Mouse (Mus musculus): ENCODE data around the gene Pnkd. TPM values are rescaled to one million over a fixed set of nuclear protein-coding genes. Genes with fewer than 3 reads are reported as not detected.
A peak's percentile ranks its signal among the peaks of the same experiment; 100 is the strongest.

Pnkd gene
- polyA plus RNA-seq, 1 experiment from 2014 or later = 156 TPM

GRCm38 (mm10) chr1:74290141-74290540 lies 5.4 kb downstream of the Pnkd start:
- no peak for ATAC-seq (ENCODE audit: low FRiP score)
- no peak overlapping the region for H3K9ac ChIP-seq (replicated peaks)
- no peak overlapping the region for H3K4me2 ChIP-seq
- no peaks in the 10 kb centered on the region for H3K27me3 ChIP-seq (replicated peaks)
- H3K9me3 ChIP-seq (replicated peaks) = no peaks in the 10 kb centered on the region
- 87% methylated on average over 5 of the region's 5 CpGs for WGBS
- H3K4me1 ChIP-seq = peaks cover 57% of the 10 kb centered on the region
- H3K27ac ChIP-seq (replicated peaks) = no peak overlapping the region
- H3K36me3 ChIP-seq = peaks cover 31% of the 10 kb centered on the region
- no peak overlapping the region for H3K4me3 ChIP-seq (replicated peaks)

- H3K27me3 ChIP-seq (replicated peaks) = no peaks in the 10 kb centered on the region
- H3K27ac ChIP-seq (replicated peaks) = no peak overlapping the region
- H3K9me3 ChIP-seq (replicated peaks) = no peaks in the 10 kb centered on the region
- H3K9ac ChIP-seq (replicated peaks) = no peak overlapping the region
- peaks cover 33% of the 10 kb centered on the region for H3K36me3 ChIP-seq
- ATAC-seq (ENCODE audit: low FRiP score) = no peak
- no peak overlapping the region for H3K4me3 ChIP-seq (replicated peaks)
- peaks cover 62% of the 10 kb centered on the region for H3K4me1 ChIP-seq
- 87% methylated on average over 11 of the region's 11 CpGs for WGBS
- H3K4me2 ChIP-seq = no peak overlapping the region
These were observed 7.7 kb downstream of the Pnkd start for GRCm38 (mm10) chr1:74292331-74293020.

GRCm38 (mm10) chr1:74293306-74293960 lies 8.7 kb downstream of the Pnkd start:
- no peak overlapping the region for H3K4me3 ChIP-seq (replicated peaks)
- H3K4me2 ChIP-seq = no peak overlapping the region
- no peak overlapping the region for H3K27ac ChIP-seq (replicated peaks)
- H3K9ac ChIP-seq (replicated peaks) = no peak overlapping the region
- ATAC-seq (ENCODE audit: low FRiP score) = no peak
- H3K4me1 ChIP-seq = peaks cover 62% of the 10 kb centered on the region
- peaks cover 33% of the 10 kb centered on the region for H3K36me3 ChIP-seq
- no peaks in the 10 kb centered on the region for H3K27me3 ChIP-seq (replicated peaks)
- 89% methylated on average over 8 of the region's 8 CpGs for WGBS
- H3K9me3 ChIP-seq (replicated peaks) = no peaks in the 10 kb centered on the region

- Histone ChIP-seq H3K4me1 (peaks cover 58% of the 10 kb centered on the region), H3K9ac (replicated peaks) (no peak overlapping the region), H3K36me3 (peaks cover 30% of the 10 kb centered on the region), H3K27ac (replicated peaks) (no peak overlapping the region), H3K4me3 (replicated peaks) (no peak overlapping the region), H3K27me3 (replicated peaks) (no peaks in the 10 kb centered on the region), H3K4me2 (no peak overlapping the region), H3K9me3 (replicated peaks) (no peaks in the 10 kb centered on the region)
- WGBS = 95% methylated on average over 3 of the region's 3 CpGs
- ATAC-seq (ENCODE audit: low FRiP score) = no peak
These were observed 9.4 kb downstream of the Pnkd start for GRCm38 (mm10) chr1:74294090-74294643.

- ATAC-seq (ENCODE audit: low FRiP score) = peak; percentile 1; the same call in 1 of the 2 replicates
- Histone ChIP-seq H3K4me3 (replicated peaks) (no peak overlapping the region), H3K9me3 (replicated peaks) (no peaks in the 10 kb centered on the region), H3K27me3 (replicated peaks) (no peaks in the 10 kb centered on the region), H3K27ac (replicated peaks) (peak overlapping the region; percentile 83), H3K4me1 (peaks cover 57% of the 10 kb centered on the region), H3K36me3 (peaks cover 24% of the 10 kb centered on the region), H3K4me2 (peak overlapping the region; percentile 35), H3K9ac (replicated peaks) (no peak overlapping the region)
- WGBS = 94% methylated on average over 6 of the region's 6 CpGs
These were observed 10.2 kb downstream of the Pnkd start for GRCm38 (mm10) chr1:74294733-74295455.

- H3K9ac ChIP-seq (replicated peaks) = peak overlapping the region; percentile 20; the same call in 1 of the 2 replicates
- peak; percentile 88 for ATAC-seq (ENCODE audit: low FRiP score)
These were observed 10.9 kb downstream of the Pnkd start for GRCm38 (mm10) chr1:74295456-74296171.

GRCm38 (mm10) chr1:74296477-74296876 lies 11.7 kb downstream of the Pnkd start:
- no peak for ATAC-seq (ENCODE audit: low FRiP score)
- Histone ChIP-seq H3K4me2 (no peak overlapping the region), H3K9me3 (replicated peaks) (no peaks in the 10 kb centered on the region), H3K4me1 (peaks cover 48% of the 10 kb centered on the region), H3K27ac (replicated peaks) (peak overlapping the region; percentile 83), H3K4me3 (replicated peaks) (no peak overlapping the region), H3K9ac (replicated peaks) (0 out of 2 replicates have a peak overlapping the region, but pooled peaks have one; percentile 7), H3K36me3 (peaks cover 17% of the 10 kb centered on the region), H3K27me3 (replicated peaks) (no peaks in the 10 kb centered on the region)
- WGBS = 72% methylated on average over 6 of the region's 6 CpGs

More at GRCm38 (mm10) chr1:74295456-74296171, 10.9 kb downstream of the Pnkd start:
- Histone ChIP-seq H3K27ac (replicated peaks) (peak overlapping the region; percentile 83), H3K4me2 (peak overlapping the region; percentile 35), H3K9me3 (replicated peaks) (no peaks in the 10 kb centered on the region), H3K4me1 (peaks cover 49% of the 10 kb centered on the region), H3K4me3 (replicated peaks) (no peak overlapping the region), H3K36me3 (peaks cover 22% of the 10 kb centered on the region), H3K27me3 (replicated peaks) (no peaks in the 10 kb centered on the region)
- WGBS = 22% methylated on average over 9 of the region's 9 CpGs

- H3K4me2 ChIP-seq = no peak overlapping the region
- 0 out of 2 replicates have a peak, but pooled peaks cover under 1% of the 10 kb centered on the region for H3K27me3 ChIP-seq (replicated peaks)
- no peak overlapping the region for H3K4me3 ChIP-seq (replicated peaks)
- H3K9me3 ChIP-seq (replicated peaks) = no peaks in the 10 kb centered on the region
- ATAC-seq (ENCODE audit: low FRiP score) = no peak
- no peak overlapping the region for H3K9ac ChIP-seq (replicated peaks)
- 0 out of 2 replicates have a peak overlapping the region, but pooled peaks have one; percentile 83 for H3K27ac ChIP-seq (replicated peaks)
- WGBS = 84% methylated on average over 3 of the region's 3 CpGs
- peaks cover 48% of the 10 kb centered on the region for H3K4me1 ChIP-seq
- peaks cover 15% of the 10 kb centered on the region for H3K36me3 ChIP-seq
These were observed 12.5 kb downstream of the Pnkd start for GRCm38 (mm10) chr1:74297269-74297668.

- Histone ChIP-seq H3K4me3 (replicated peaks) (no peak overlapping the region), H3K36me3 (peaks cover 9% of the 10 kb centered on the region), H3K27ac (replicated peaks) (no peak overlapping the region), H3K9me3 (replicated peaks) (no peaks in the 10 kb centered on the region), H3K4me2 (no peak overlapping the region), H3K27me3 (replicated peaks) (peaks cover 8% of the 10 kb centered on the region), H3K4me1 (peaks cover 47% of the 10 kb centered on the region), H3K9ac (replicated peaks) (no peak overlapping the region)
- WGBS = 82% methylated on average over 5 of the region's 5 CpGs
- ATAC-seq (ENCODE audit: low FRiP score) = no peak
These were observed 13.5 kb downstream of the Pnkd start for GRCm38 (mm10) chr1:74298157-74298750.

GRCm38 (mm10) chr1:74298996-74299395 lies 14.3 kb downstream of the Pnkd start:
- Histone ChIP-seq H3K27me3 (replicated peaks) (peaks cover 15% of the 10 kb centered on the region), H3K9ac (replicated peaks) (no peak overlapping the region), H3K9me3 (replicated peaks) (no peaks in the 10 kb centered on the region), H3K4me1 (peaks cover 49% of the 10 kb centered on the region), H3K4me2 (no peak overlapping the region), H3K27ac (replicated peaks) (peak overlapping the region; percentile 23; the same call in 1 of the 2 replicates), H3K4me3 (replicated peaks) (no peak overlapping the region), H3K36me3 (peaks cover 2% of the 10 kb centered on the region; the same call in 1 of the 2 replicates)
- ATAC-seq (ENCODE audit: low FRiP score) = no peak
- WGBS = 72% methylated on average over 5 of the region's 5 CpGs

All from neural tube, embryonic 15.5 days (tissue).